Mouse (Mus musculus) megakaryocyte, adult 5-6 weeks (primary cell): ENCODE data around the gene Ehmt2. TPM values are rescaled to one million over a fixed set of nuclear protein-coding genes. Genes with fewer than 3 reads are reported as not detected.
"Not testable (repeated sequence)": the region's sequence is repeated elsewhere in the genome, so short reads cannot be mapped to it uniquely, and the experiment has no call there.

Experiments
- ATAC-seq: 2 replicates; pipeline ENCODE4 v1.8.0; 2016; ENCODE audit warnings: mild to moderate bottlenecking, inconsistent platforms; ENCODE audit not compliant: poor library complexity, severe bottlenecking
- total RNA-seq, 2 experiments: library from RNA; stranded (forward) in 1 of 2; stranded (reverse) in 1 of 2; fragments of 153-499, 151-499 nt in 1 of 2; fragments of 221-1000, 200-1000 nt in 1 of 2; gene quantifications; 2 replicates each; pipeline versions ENCODE4 v1.2.3 to v1.2.4; 2015 to 2017

Ehmt2 gene
- total RNA-seq, 2 experiments from 2014 or later = 66.5 to 75.7 TPM

DNA sequence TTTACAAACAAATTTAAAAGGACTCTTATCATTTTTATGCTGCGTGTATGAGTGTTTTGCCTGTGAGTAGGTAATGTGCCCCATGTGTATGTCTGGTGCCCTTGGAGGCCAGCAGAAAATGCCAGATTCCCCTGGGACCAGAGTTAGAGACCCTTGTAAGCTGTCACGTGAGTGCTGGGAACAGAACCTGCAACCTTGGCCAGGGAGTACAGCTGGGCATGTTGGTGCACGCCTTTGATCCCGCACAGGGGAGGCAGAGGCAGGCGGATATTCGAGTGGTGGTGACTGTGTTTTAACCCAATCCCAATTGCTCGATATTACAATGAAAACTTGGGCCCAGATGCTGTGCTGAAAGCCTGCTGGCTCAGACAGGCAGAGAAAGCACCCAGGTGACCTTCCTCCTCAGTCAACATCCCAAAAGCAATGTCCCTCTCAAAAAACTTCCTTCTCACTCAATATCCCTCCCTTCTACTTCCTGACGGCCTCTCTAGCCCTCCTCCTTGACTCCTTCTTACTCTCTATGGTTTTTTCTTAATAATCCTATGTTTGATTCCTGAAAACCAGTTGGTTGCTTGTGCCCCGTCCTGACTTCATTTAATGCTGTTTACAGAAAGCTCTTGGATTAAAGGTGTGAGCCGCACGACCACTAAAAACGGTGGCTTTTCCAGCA lies 8.1 kb upstream of the Ehmt2 start:
- ATAC-seq = no peak

DNA sequence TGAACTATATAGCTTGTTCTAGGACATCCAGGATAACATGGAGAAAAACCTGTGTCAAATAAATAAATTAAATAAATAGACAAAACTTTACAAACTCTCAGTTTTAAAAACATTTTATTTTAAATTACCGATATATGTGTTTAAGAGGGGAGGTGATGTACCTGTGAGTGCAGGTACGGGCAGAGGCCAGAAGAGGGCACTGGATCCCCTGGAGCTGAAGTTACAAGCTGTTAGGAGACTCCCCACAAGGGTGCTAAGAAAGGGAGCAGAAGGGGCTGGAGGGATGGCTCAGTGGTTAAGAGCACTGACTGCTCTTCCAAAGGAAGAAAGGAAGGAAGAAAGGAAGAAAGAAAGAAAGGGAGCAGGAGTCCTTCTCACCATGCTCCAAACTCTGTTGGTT lies 6.9 kb upstream of the Ehmt2 start:
- no peak for ATAC-seq

DNA sequence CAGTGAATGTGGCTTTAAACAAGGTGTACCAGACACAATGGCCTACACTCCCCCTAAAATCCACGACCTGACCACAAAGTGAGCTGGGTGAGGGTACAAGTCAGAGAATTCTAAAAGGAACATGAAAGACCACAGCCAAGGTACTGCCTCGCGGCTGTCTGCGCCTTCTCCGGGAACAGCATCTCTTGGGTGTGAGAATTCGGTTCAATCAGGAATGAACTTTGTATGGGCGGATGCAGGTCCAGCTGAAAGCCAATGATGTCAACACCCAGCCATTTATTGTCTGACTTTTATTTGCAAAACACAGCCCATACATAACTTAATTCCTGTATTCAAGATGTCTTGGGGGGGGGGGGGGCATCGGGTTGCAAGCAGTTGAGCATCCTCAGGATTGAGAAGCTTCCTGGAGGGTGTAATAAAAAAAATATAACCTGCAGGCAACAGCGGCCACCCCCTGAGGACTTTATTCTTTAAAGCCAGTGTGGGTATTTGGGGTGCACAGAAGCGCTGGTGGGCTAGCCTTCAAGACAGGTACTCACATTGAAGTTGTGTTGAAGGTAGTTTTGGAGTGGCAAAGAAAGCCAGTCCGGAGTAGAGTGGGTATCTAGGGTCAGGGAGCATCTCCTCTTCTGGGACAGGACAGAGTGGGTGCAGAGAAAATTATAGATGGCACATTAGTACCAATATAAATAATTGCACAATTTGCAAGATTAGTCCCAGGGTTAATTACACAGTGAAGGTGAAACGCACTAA lies 5.0 kb upstream of the Ehmt2 start:
- ATAC-seq = no peak

DNA sequence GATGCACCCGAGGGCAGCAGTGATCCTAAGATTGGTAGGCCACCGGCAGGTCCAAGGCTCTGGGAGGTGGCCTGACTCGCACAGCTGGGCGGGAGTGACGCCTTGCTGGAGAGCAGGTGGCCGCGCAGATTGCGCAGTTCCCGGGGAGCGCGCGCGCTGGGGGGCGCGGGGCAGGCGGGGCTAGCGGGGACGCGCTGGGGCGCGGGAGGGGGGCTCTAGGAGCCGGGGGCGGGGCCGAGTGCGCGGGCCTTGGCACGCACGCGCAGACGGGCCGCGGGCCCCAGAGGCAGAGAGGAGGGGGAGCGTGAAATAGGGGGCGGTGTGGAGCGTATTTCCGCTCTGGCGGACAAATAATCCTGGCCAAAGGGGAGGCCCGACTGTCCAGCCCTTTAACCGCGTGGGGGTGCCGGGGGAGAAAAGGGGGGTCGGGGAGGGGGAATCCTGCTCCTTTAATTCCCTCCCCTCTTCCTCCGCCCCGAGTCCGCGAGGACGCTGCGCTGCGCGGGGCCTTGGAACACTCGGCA lies 4.1 kb upstream of the Ehmt2 start:
- peak; percentile 69 for ATAC-seq

DNA sequence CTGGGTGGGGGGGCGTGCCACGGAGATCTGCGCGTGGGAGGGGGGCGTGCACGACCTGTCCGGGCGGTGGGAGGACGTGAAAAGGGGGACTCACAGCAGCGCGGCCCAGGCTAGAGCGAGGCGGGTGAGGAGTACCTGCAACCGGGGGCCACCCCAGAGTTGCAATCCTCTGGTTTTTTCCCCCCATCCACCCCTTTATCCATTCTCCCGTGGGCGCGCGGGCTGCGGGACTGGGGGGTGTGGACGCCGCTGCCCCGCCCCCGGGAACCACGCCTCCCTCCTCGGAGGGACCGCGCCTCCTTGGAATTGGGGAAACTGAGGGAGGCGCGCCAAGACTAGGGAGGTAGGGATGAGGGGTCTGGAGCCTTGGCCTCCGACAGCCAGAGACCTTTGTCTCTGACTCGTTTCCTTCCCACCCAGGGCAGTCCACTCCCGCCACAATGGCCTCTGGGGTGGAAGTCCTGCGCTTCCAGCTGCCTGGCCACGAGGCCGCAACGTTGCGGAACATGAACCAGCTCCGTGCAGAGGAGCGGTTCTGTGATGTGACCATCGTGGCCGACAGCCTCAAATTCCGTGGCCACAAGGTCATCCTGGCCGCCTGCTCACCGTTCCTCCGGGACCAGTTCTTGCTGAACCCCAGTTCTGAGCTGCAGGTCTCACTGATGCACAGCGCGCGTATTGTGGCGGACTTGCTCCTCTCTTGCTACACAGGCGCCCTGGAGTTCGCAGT lies 3.3 kb upstream of the Ehmt2 start:
- no peak for ATAC-seq

DNA sequence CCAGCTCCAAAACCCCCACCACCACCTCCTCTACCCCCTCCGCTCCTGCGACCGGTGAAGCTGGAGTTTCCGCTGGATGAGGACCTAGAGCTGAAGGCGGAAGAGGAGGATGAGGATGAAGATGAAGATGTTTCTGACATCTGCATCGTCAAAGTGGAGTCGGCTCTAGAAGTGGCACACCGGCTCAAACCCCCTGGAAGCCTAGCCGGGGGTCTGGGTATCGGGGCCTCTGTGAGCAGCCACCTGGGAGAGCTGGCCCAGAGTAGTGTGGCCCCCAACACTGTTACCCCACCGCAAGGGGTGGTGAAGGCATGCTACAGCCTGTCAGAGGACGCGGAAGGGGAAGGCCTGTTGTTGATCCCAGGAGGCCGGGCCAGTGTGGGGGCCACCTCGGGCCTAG lies 2.5 kb upstream of the Ehmt2 start:
- ATAC-seq = no peak

DNA sequence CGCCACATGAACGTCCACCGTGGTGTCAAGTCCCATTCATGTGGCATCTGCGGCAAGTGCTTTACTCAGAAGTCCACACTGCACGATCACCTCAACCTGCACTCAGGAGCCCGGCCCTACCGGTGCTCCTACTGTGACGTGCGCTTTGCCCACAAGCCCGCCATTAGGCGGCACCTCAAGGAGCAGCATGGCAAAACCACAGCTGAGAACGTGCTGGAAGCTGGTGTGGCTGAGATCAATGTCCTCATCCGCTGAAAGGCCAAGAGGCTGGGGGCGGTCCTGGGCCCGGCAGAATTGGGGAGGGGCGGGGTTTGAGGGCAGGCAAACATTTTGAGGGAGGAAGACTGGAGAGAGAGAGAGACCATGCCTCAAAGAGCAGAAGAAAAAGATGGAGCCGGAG lies 1.9 kb upstream of the Ehmt2 start:
- ATAC-seq = no peak

DNA sequence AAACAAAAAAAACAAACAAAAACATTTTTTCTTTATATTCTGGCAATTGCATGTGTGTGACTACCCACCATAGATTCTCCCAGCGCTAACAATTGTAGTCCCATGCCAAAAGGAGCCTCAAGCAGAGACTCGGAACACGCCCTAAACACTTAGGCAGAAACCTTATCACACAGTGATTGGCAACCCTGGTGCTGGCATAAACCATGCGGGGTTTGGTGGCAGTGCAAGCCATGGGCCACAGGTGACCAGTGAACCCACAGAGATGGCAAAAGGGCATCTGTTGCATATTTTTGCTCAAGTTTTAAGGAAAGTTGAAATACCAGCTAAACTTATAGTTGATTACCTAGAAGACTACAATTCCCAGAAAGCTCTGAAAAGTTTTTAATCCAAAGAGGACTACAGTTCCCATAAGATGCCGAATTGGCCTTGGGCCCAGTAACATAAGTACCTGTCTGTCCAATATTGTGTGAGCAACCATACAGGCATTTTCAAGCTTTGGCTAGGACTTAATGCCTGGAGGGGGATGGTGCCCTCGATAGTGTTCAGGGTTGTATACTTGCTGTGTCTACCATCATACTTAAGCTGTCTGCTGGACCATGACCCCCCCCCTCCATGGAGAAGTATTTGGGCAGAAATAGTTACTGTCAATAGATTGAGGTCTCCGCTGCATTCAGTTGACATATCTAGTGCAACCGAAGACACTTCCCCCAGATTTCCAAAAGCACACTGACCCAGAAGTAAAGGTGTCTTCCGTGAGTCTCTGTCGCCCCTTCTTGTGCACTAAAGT lies 703 bp upstream of the Ehmt2 start:
- ATAC-seq = no peak

DNA sequence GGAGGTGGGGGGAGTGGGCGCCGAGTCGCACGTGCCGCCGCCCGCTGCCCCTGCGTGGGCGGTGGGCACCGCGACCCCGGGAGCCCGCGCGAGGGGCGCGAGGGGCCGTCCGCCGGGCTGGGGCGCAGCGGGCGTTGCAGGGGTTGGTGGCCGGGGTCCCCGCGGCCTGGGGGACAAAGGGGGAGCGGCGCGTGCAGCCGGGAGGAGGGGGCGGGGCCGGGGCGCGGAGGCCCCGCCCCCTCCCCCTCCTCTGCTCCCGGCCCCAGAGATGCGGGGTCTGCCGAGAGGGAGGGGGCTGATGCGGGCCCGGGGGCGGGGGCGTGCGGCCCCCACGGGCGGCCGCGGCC lies 410 bp downstream of the Ehmt2 start:
- no peak for ATAC-seq

DNA sequence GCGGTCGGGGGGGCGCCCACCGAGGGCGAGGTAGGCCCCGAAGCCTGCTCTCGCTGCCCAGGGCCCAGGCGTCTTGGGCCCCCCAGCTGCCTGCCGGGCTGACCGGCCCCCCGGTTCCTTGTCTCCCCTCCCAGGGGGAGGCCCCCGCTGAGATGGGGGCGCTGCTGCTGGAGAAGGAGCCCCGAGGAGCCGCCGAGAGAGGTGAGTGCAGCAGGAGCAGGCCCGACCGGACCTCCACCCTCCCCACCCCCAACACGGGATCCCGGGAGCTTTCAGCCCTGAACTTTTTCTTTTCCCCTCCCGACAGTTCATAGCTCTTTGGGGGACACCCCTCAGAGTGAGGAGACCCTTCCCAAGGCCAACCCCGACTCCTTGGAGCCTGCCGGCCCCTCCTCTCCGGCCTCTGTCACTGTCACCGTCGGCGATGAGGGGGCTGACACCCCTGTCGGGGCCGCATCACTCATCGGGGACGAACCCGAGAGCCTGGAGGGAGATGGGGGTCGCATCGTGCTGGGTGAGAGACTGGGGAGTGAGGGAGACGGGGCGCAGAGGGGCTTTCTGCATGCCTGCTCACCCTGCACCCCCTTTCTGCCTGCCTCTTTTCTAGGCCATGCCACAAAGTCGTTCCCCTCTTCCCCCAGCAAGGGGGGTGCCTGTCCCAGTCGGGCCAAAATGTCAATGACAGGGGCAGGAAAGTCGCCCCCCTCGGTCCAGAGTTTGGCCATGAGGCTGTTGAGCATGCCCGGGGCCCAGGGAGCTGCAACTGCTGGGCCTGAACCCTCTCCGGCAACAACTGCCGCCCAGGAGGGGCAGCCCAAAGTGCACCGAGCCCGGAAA lies 1.0 kb downstream of the Ehmt2 start:
- no peak for ATAC-seq

DNA sequence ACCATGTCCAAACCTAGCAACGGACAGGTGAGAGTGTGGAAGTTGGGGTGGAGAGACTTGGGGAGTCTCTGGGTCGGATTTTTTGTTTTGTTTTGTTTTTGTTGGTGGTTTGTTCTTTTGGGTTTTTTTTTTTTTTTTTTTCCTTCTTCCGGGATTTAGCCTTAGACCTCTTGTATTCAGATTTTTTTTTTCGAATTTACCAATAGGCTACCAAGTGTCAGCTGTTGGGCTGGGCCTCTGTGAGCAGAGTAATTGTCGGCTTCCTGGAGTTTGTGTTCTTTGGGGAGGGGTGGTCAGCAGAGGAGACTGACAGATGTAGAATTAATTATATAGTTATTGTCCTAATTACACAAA lies 1.6 kb downstream of the Ehmt2 start:
- ATAC-seq = no peak

DNA sequence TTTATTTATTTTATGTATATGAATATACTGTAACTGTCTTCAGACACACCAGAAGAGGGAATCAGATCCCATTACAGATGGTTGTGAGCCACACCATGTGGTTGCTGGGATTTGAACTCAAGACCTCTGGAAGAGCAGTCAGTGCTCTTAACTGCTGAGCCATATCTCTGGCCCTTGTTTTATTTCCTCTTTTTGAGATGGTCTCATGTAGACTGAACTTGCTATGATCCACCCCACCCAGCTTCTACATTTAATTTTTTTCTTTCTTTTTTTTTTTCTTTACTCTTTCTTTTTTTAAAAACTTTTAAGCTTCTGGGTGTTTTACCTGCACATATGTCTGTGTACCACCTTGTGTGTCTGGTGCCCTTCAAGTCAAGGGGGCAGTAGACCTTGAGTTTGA lies 2.6 kb downstream of the Ehmt2 start:
- not testable (repeated sequence) for ATAC-seq

DNA sequence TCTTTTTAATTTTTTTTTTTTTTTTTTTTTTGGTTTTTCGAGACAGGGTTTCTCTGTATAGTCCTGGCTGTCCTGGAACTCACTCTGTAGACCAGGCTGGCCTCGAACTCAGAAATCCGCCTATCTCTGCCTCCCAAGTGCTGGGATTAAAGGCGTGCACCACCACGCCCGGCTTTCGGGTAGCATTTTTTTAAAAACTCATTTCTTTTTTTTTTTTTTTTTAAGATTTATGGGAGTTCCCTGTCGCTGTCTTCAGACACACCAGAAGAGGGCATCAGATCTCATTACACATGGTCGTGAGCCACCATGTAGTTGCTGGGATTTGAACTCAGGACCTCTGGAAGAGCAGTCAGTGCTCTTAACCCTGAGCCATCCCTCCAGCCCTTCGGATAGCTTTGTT lies 3.7 kb downstream of the Ehmt2 start:
- not testable (repeated sequence) for ATAC-seq

DNA sequence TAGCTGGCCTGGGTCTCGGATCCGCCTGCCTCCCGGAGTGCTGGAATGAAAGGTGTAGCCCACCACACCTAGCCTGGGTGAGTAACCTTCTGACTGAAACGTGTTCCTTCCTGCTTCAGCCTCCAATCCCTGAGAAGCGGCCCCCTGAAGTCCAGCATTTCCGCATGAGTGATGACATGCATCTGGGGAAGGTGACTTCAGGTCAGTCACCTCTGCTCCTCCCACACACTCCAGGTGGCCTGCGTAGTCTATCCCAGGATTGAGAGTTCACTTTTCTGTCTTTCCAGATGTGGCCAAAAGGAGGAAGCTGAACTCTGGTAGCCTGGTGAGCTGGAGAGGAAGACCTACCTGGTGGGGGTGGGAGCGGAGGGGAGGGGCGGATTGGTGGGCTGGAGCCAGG lies 4.6 kb downstream of the Ehmt2 start:
- ATAC-seq = no peak

DNA sequence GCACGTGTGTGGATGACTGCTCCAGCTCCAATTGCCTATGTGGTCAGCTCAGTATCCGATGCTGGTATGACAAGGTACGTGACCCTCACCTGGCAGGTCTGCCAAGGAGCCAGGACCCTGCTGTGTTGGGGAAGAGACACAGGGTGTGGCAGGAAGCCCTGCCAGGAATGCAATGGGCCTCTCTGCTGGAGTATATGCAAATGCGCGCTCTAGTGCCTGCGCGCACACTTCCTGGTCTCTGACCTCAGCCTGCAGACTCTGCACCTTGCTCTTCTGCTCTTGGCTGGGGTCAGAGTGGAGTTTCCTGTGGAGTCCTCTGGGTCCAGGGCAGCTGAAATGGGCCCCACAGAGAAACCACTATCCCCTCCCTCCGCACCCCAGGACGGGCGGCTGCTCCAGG lies 12.7 kb downstream of the Ehmt2 start:
- no peak for ATAC-seq

DNA sequence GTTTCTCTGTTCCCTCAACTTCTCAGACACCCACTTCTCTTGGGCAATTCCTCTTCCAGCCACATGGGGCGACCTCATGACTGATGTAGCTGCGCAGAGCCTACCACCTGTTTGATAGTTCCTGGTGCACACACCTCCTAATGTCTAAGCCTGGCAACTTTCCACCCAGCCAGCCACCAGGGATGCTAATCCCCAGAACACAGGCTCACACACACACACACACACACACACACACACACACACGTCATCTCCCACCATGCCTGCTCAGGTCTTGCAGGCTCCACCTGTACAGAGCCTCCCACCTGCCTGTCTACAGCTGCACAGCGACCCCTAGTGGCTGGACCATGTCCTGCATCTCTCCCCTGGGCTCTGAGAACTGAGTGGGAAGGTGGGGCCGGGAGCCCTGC lies 13.7 kb downstream of the Ehmt2 start:
- ATAC-seq = peak; percentile 92

DNA sequence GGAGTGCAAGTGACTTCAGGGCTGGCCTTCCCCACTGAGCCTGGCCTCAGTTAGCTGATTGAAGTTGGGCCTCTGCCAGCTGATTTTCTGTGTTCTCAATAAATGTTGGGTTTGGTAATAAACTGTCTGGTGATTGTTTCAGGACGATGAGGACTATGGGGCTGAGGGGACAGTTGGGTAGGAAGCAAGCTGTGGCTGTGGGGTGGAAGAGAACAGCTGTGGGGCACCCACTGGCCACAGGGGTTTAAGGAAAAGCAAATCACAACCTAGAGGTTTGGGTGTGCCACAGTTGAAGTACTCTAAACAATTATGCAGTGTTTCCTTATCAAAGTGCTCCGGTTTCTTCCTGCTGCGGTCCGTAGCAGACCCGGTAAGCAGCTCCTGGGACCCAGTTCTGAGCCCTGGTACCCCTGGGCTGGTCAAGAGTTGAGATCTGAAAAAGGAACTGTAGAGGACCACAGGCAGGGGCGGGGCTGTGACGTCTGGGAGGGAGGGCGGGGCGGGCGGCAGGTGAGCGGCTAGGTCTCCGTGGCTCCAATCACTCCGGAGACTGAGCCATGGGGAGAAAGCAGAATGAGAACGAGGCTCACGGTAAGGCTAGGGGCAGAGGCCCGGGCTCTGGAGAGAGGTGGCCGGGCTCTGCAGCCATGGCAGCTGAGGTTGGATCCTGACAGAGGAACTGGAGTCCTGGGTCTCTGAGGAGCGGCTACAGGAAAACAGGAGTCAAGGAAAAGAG lies 15.8 kb downstream of the Ehmt2 start, which contains the start of gene Slc44a4:
Slc44a4 (plus strand) TSS at position 537 of the 736 bp plus-strand sequence.
- ATAC-seq = no peak

DNA sequence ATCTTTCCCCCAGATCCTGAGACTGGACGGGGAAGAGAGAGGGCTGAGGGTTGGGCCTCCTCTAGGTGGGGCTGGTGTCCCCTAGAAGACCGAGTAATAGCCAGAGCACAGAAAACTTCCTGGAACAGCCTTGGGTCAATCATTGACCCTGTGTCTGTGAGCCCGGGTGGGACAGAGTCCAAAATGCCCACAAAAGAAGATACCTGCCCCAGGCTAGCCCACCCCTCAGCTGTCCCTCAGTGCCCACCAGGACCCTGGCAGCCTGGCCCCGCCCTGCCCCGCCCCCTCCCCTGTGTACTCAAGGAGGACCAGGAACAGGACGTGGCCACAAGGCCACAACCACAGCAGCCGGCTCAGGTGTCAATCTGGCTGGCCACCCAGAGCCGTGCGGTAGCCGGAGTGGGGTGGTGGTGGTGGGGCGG lies 17.2 kb downstream of the Ehmt2 start:
- peak; percentile 36 for ATAC-seq

DNA sequence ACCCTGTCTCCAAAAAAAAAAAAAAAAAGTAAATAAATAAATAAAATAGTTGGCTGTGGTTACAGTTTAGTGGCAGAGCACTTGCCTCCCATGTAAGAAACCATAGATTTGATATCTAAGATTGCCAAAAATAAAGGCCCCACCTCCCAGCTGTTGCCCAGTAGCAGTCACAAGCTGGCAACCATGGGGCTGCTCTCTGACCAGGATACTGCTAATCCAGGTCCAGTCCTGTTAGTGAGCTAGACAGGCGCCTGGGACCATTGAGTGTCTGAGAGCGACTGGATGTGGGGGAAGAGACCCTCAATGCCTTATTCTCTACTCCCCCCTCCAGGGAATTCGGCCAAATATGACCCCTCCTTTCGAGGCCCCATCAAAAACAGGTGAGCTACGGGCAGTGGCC lies 18.0 kb downstream of the Ehmt2 start:
- ATAC-seq = no peak
